Mouse (Mus musculus): ENCODE results near the gene Trim16. TPM values are rescaled to one million over a fixed set of nuclear protein-coding genes. Genes with fewer than 3 reads are reported as not detected.

Trim16 gene
- polyA plus RNA-seq, 1 experiment from 2014 or later = 16.3 TPM

DNA sequence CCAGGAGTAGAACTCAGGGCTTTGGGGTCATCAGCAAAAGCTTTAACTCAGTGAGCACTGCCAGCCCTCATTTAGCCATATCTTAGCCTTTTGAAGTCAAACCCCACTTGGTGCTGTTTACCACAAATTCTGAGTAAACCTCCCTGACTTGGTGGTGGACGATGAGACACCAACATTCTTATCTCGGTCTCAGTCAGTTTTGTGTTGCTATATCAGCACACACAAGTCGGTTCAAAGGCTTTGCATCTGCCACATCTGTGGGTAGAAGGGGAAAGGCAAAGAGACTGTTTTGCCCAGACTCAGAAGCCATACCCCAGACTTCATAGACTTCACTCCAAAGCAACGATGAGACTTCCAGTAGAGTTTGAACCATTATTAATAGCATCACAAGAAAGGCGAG lies 24.5 kb downstream of the Trim16 start:
- peaks cover 12% of the 10 kb centered on the region for H3K4me1 ChIP-seq
- H3K27ac ChIP-seq = no peak overlapping the region
- no peaks in the 10 kb centered on the region for H3K27me3 ChIP-seq
- H3K9me3 ChIP-seq (replicated peaks) = no peaks in the 10 kb centered on the region
- no peak for ATAC-seq (replicated peaks; ENCODE audit: low FRiP score)
- WGBS = 86% methylated on average over 5 of the region's 5 CpGs
- H3K36me3 ChIP-seq = peaks cover 24% of the 10 kb centered on the region; the same call in 1 of the 2 replicates
- H3K9ac ChIP-seq = no peak overlapping the region
- H3K4me3 ChIP-seq (replicated peaks) = no peak overlapping the region
- no peak overlapping the region for H3K4me2 ChIP-seq

DNA sequence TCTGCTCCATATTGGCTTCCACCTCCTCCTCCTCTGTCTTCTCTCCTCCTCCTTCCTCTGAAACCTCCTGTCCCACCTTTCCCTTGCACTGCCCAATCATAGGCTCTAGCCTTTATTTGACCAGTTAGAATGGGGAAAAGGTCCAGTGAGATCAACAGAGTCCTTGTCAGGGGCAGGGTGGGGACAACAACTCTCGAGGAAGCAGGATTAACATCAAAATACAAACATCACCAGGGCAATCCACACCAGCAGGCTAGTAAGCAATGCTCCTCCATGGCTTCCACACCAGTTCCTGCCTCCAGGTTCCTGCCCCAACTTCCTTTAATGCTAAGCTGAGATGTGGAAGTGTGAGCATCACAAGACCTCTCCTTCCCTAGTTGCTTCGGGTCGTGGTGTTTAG lies 25.7 kb downstream of the Trim16 start:
- Histone ChIP-seq H3K4me1 (peaks cover 12% of the 10 kb centered on the region), H3K9ac (no peak overlapping the region), H3K4me2 (no peak overlapping the region), H3K9me3 (replicated peaks) (no peaks in the 10 kb centered on the region), H3K4me3 (replicated peaks) (no peak overlapping the region), H3K27me3 (no peaks in the 10 kb centered on the region), H3K36me3 (peaks cover 13% of the 10 kb centered on the region; the same call in 1 of the 2 replicates), H3K27ac (no peak overlapping the region)
- no peak for ATAC-seq (replicated peaks; ENCODE audit: low FRiP score)
- 66% methylated on average over 3 of the region's 3 CpGs for WGBS

DNA sequence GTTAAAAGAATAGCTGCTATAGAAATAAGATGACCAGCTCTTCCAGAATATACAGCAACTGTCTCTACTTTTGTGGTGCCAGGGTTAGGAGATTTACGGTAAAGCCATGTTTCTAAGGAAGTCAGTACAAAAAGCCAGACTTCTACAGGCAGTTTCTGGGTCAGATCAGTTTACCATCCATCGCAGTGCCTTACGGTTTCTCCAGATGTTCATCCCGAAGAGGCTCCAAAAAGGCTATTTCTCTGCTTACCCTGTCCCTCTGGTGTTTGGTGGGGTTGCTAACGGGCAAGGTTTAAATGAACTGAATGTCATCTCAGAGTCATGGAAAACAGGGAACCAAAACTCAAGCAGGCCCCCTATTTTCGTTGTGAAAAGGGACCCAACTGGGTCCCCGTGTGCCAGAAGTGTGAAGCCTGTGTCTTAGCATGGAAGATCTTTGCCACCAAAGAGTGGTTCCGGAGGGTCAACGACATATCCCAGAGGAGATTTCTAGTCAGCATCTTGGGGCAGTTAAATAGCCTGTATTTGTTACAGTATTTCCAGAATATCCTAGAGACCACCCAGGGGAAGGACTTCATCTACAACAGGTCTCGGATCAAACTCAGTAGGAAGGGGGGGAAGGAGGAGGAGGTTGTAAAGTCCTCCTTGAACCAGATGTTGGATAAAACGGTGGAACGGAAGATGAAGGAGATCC lies 27.1 kb downstream of the Trim16 start, which contains the start of gene Fbxw10:
Gene Fbxw10, plus strand, starts transcription at position 109 of the 694 bp plus-strand sequence.
- Histone ChIP-seq H3K4me2 (peak within 1 kb of the TSS; percentile 53), H3K27me3 (no peaks in the 10 kb centered on the region), H3K36me3 (no peaks in the 10 kb centered on the region), H3K4me1 (peaks cover 12% of the 10 kb centered on the region), H3K4me3 (replicated peaks) (peak within 1 kb of the TSS; percentile 28), H3K9me3 (replicated peaks) (no peaks in the 10 kb centered on the region), H3K27ac (peak within 1 kb of the TSS; percentile 29; the same call in 1 of the 2 replicates), H3K9ac (no peak within 1 kb of the TSS)
- WGBS = 19% methylated on average over 12 of the region's 12 CpGs
- ATAC-seq (replicated peaks; ENCODE audit: low FRiP score) = no peak

DNA sequence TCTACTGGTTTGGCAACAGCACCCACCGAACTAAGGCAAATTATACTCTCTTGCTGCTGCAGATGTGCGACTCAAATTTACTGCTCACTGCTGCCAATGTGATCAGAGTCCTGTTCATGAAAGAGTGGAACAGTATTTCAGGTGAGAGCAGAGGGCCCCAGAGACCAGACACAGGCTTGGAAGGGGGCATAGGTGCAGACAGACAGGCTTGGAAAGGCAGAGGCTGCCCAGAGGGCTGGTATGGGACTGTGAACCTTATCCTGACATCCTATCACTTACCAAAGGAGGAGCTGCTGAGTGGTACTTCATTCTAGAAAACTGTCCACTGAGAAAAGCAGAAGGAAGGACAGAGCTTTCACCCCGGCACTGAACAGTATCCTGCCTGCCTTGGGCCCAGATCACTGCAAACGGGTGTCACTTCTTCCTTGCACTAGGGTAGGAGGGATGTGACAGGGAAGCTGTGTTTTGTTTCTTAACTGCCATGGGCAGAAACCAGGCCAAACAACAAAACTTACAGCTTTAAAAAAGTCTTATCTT lies 27.7 kb downstream of the Trim16 start:
- WGBS = 56% methylated on average over 4 of the region's 4 CpGs
- no peaks in the 10 kb centered on the region for H3K9me3 ChIP-seq (replicated peaks)
- no peaks in the 10 kb centered on the region for H3K27me3 ChIP-seq
- H3K9ac ChIP-seq = no peak overlapping the region
- peaks cover 12% of the 10 kb centered on the region for H3K4me1 ChIP-seq
- no peak overlapping the region for H3K4me3 ChIP-seq (replicated peaks)
- no peak overlapping the region for H3K27ac ChIP-seq
- H3K36me3 ChIP-seq = no peaks in the 10 kb centered on the region
- H3K4me2 ChIP-seq = no peak overlapping the region
- no peak for ATAC-seq (replicated peaks; ENCODE audit: low FRiP score)

DNA sequence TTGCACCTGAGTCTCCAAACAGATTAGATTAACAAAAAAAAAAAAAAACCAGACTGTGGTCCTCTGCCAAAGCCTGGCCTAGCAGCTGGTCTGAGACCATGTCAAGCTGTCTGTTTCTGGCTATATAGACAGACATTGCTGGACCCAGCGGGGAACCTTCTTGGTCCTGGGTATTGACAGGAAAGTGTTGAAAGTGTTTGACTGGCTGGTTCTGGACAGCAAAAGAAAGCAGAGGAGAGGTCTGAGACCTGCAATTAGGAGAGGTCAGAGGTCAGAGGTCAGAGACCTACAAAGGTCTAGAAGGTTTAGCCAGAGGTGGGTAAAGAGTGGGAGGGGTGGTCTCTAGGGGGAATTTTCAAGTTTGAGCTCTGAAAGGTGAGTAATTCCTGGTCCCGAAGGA lies 28.3 kb downstream of the Trim16 start:
- Histone ChIP-seq H3K9ac (no peak overlapping the region), H3K4me2 (no peak overlapping the region), H3K27ac (no peak overlapping the region), H3K27me3 (no peaks in the 10 kb centered on the region), H3K9me3 (replicated peaks) (no peaks in the 10 kb centered on the region), H3K36me3 (no peaks in the 10 kb centered on the region), H3K4me1 (peaks cover 12% of the 10 kb centered on the region), H3K4me3 (replicated peaks) (no peak overlapping the region)
- 39% methylated on average over 2 of the region's 2 CpGs for WGBS
- no peak for ATAC-seq (replicated peaks; ENCODE audit: low FRiP score)

DNA sequence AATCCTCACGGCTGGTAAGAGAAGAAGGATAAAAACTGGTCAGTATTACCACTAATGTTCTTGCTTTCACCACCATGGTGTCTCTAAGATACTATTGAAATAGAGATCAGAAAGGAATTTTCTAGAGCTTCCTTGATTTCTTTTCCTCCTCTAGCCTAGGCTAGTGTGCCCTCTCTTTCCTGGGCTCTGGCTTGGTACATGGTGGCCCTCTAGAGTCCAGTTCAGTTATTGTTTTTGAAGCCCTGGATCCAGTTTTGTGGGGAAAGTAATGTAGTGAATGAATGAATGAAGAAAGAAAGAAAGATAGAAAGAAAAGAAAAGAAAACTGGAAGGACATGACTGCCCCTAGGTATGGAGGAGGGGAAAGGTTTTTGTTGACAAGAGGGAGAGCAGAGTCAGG lies 31.2 kb downstream of the Trim16 start:
- H3K4me1 ChIP-seq = peaks cover 12% of the 10 kb centered on the region
- H3K27ac ChIP-seq = no peak overlapping the region
- H3K27me3 ChIP-seq = no peaks in the 10 kb centered on the region
- no peaks in the 10 kb centered on the region for H3K9me3 ChIP-seq (replicated peaks)
- no peak overlapping the region for H3K4me3 ChIP-seq (replicated peaks)
- H3K4me2 ChIP-seq = no peak overlapping the region
- H3K9ac ChIP-seq = no peak overlapping the region
- no peaks in the 10 kb centered on the region for H3K36me3 ChIP-seq
- 86% methylated on average over 1 of the region's 1 CpGs for WGBS
- no peak for ATAC-seq (replicated peaks; ENCODE audit: low FRiP score)

DNA sequence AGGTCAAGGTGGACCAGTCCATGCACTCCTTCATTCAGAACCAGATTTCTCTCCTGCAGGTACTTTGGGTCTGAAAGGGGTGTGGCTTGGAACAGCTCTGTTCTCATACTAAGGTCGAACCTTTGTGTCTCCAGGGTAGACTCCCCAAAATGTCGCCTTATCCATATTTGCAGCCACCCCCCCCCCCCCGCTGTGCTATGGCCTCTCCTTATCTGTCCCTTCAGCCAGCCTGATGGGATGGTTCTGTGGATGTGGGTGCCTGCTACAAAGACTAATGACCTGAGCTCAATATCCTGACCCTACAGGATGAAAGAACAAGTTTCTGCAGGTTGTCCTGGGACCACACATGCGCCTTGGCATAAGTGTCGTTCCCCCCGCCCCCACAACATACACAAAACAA lies 33.3 kb downstream of the Trim16 start:
- Histone ChIP-seq H3K9me3 (replicated peaks) (no peaks in the 10 kb centered on the region), H3K27me3 (no peaks in the 10 kb centered on the region), H3K4me1 (peaks cover 2% of the 10 kb centered on the region; the same call in 1 of the 2 replicates), H3K4me2 (no peak overlapping the region), H3K36me3 (no peaks in the 10 kb centered on the region), H3K27ac (no peak overlapping the region), H3K9ac (no peak overlapping the region), H3K4me3 (replicated peaks) (no peak overlapping the region)
- ATAC-seq (replicated peaks; ENCODE audit: low FRiP score) = no peak
- 89% methylated on average over 6 of the region's 6 CpGs for WGBS

DNA sequence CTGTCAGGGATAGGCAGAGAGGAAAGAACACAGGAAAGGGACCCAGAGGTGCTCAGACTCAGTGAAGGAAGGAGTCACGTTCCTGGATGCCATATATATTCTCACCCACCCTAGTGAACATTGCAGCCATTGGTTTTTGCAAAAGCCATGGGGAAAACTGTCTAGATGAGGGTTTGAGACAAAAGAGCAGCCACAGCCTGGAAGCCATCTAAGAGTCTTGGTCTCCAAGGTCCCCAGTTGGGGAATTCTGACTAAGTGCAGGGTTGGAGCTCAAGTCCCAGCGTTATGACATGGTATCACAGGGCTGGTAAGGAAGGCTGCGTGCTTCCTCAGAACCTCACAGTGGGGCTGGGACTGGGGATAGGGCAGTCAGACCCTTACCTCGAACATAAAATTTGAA lies 45.5 kb downstream of the Trim16 start:
- no peak overlapping the region for H3K4me2 ChIP-seq
- H3K27ac ChIP-seq = no peak overlapping the region
- no peak for ATAC-seq (replicated peaks; ENCODE audit: low FRiP score)
- H3K4me1 ChIP-seq = no peaks in the 10 kb centered on the region
- H3K9ac ChIP-seq = no peak overlapping the region
- no peaks in the 10 kb centered on the region for H3K9me3 ChIP-seq (replicated peaks)
- H3K4me3 ChIP-seq (replicated peaks) = no peak overlapping the region
- no peaks in the 10 kb centered on the region for H3K36me3 ChIP-seq
- no peaks in the 10 kb centered on the region for H3K27me3 ChIP-seq
- WGBS = 78% methylated on average over 4 of the region's 4 CpGs

DNA sequence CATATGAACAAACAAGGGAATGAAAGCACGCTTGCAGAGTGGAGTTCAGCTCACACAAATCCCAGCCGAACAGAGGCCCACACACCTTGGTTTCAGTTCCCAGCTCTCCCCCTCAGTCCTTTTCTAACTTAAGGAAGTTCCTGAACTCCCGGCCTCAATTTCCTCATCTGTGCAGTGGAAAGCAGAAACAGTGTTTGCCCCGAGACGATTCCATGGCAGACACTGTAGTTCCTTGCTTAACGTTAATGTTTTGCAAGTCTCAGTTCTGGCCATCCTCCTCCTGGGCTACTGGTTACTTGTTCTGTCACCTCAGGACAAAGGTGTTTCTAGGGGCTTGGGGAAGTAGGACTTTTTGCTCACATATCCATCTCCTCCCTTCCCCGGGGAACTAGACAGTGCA lies 46.7 kb downstream of the Trim16 start:
- H3K9me3 ChIP-seq (replicated peaks) = no peaks in the 10 kb centered on the region

DNA sequence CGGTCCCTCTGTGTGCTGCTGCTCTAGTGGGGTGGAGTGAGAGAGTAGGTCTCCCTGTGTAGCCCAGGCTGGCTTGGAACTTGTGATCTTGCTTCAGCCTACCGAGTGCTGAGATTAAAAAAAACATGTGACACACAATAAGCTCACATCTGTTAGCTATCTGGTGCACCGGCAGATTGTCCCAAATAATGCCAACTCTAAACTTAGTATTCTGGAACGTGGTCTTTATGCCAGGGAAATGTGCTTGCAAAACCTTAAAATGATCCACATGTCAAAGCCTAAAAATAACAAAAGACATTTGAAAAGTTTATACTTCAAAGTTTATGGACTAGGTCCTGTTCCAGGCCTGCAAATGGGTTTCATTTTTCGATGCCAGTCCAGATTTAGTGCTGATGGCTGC lies 49.2 kb downstream of the Trim16 start:
- no peak overlapping the region for H3K4me3 ChIP-seq (replicated peaks)
- H3K36me3 ChIP-seq = no peaks in the 10 kb centered on the region
- no peak overlapping the region for H3K4me2 ChIP-seq
- no peak overlapping the region for H3K9ac ChIP-seq
- no peaks in the 10 kb centered on the region for H3K9me3 ChIP-seq (replicated peaks)
- ATAC-seq (replicated peaks; ENCODE audit: low FRiP score) = no peak
- H3K27ac ChIP-seq = no peak overlapping the region
- no peaks in the 10 kb centered on the region for H3K27me3 ChIP-seq
- WGBS = 82% methylated on average over 5 of the region's 5 CpGs
- no peaks in the 10 kb centered on the region for H3K4me1 ChIP-seq

More for the DNA sequence above, 46.7 kb downstream of the Trim16 start:
- Histone ChIP-seq H3K9ac (no peak overlapping the region), H3K4me1 (no peaks in the 10 kb centered on the region), H3K36me3 (no peaks in the 10 kb centered on the region), H3K27ac (no peak overlapping the region), H3K27me3 (no peaks in the 10 kb centered on the region), H3K4me2 (no peak overlapping the region), H3K4me3 (replicated peaks) (no peak overlapping the region)
- 82% methylated on average over 7 of the region's 7 CpGs for WGBS
- no peak for ATAC-seq (replicated peaks; ENCODE audit: low FRiP score)

DNA sequence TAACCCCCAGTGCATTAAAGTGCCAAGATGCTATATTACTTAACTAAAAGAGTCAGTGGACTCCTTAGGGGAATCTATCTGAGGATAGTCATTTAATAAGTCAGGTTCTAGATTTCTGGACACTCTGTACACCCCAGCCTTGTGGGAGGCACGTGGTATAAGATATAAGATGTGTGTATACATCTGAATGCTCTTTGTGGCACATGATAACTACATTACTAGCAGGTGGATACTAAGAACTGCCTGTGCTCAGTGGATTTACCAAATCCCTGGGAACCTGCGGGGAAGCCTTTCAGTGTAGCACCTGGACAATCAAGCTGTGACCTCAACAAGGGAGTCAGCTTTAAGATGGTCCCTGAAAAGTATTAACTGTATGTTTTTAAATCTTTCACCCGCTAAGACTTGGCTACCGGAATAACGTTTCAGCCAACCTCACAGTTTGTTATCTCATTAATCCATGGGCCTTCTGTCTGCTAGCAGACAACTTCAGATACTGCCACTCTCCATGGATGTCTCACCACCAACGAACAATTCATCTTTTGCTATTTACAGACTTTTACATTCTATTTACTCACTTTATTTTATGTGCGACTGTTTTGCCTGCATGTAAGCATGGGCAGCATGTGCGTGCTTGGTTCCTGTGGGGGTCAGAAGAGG lies 49.8 kb downstream of the Trim16 start:
- H3K4me1 ChIP-seq = no peaks in the 10 kb centered on the region
- H3K36me3 ChIP-seq = no peaks in the 10 kb centered on the region
- WGBS = 87% methylated on average over 8 of the region's 8 CpGs
- H3K27me3 ChIP-seq = no peaks in the 10 kb centered on the region
- H3K27ac ChIP-seq = no peak overlapping the region
- H3K4me3 ChIP-seq (replicated peaks) = no peak overlapping the region
- no peak overlapping the region for H3K4me2 ChIP-seq
- ATAC-seq (replicated peaks; ENCODE audit: low FRiP score) = no peak
- no peaks in the 10 kb centered on the region for H3K9me3 ChIP-seq (replicated peaks)
- H3K9ac ChIP-seq = no peak overlapping the region

DNA sequence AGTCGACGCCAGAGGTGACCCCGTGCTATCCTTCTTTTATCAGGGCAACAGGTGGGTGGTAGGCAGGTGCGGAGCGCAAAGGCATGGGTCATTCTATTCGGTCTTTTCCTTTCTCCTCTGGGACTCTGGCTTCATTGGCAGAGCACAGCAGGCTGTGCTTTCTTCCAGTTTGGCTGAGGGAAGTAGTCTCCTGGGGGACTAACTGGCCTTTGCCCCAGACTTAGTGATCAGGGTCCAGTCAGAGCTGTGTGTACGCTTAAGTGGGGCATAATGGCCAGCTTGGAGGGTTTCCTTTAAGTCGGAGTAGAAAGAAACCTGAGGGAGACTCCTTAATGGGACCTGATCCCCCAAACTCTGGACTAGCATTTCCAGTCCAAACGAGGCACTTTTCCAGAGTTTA lies 53.4 kb downstream of the Trim16 start:
- no peak overlapping the region for H3K27ac ChIP-seq
- H3K4me1 ChIP-seq = no peaks in the 10 kb centered on the region
- H3K9me3 ChIP-seq (replicated peaks) = no peaks in the 10 kb centered on the region
- no peak overlapping the region for H3K4me2 ChIP-seq
- no peaks in the 10 kb centered on the region for H3K27me3 ChIP-seq
- no peak for ATAC-seq (replicated peaks; ENCODE audit: low FRiP score)
- no peak overlapping the region for H3K9ac ChIP-seq
- H3K36me3 ChIP-seq = no peaks in the 10 kb centered on the region
- WGBS = 75% methylated on average over 9 of the region's 9 CpGs
- no peak overlapping the region for H3K4me3 ChIP-seq (replicated peaks)

Data from kidney, embryonic 15.5 days (tissue).